Mouse (Mus musculus) cerebellum, adult 2 months (tissue): Measurements from ENCODE around the gene Wasf2. TPM values are rescaled to one million over a fixed set of nuclear protein-coding genes. Genes with fewer than 3 reads are reported as not detected.

ENCODE experiments used
- DNase-seq, 2 experiments: peaks; one replicate each; pipeline ENCODE4 v3.0.0; 2021
- H3K27ac ChIP-seq: fragments of 200-500 bp; 2 replicates; pipeline ENCODE4 v1.5.1; 2012; ENCODE audit warnings: low read length, control low read depth, inconsistent platforms; ENCODE audit not compliant: insufficient read depth
- H3K27me3 ChIP-seq: fragments of 200-500 bp; 2 replicates; pipeline ENCODE4 v1.6.1; 2012; ENCODE audit warnings: inconsistent platforms, mild to moderate bottlenecking, low read length, moderate library complexity; ENCODE audit not compliant: control insufficient read depth, insufficient read depth
- H3K4me1 ChIP-seq: fragments of 200-500 bp; 2 replicates; pipeline ENCODE4 v1.6.1; 2011; ENCODE audit warnings: low read length; ENCODE audit not compliant: control insufficient read depth, insufficient read depth
- H3K4me3 ChIP-seq: fragments of 200-500 bp; replicated peaks from 2 replicates; pipeline ENCODE3; 2011; ENCODE audit warnings: mild to moderate bottlenecking, low read depth, low read length, control low read depth; ENCODE audit not compliant: insufficient read depth
- CTCF ChIP-seq: fragments of 200-500 bp; IDR thresholded peaks from 2 replicates; pipeline ENCODE4 v1.5.1; 2011; ENCODE audit warnings: low read depth, mild to moderate bottlenecking, control low read depth, low read length, moderate library complexity, borderline replicate concordance; ENCODE audit not compliant: insufficient read depth
- POLR2A ChIP-seq: fragments of 200-500 bp; IDR thresholded peaks from 2 replicates; pipeline ENCODE4 v1.6.1; 2011; ENCODE audit warnings: low read length, control low read depth, borderline replicate concordance; ENCODE audit not compliant: insufficient read depth
- WGBS: fragments of 180-500 bp; shearing (Covaris S2); methylation state at CpG from one replicate; pipeline ENCODE4 v1.1.7; 2018; 5-methylcytosine and 5-hydroxymethylcytosine counted together
- polyA plus RNA-seq: library from polyadenylated mRNA; depleted of rRNA; stranded (reverse); fragments of >200 nt; gene quantifications from 2 replicates; pipeline ENCODE4 v1.2.3, GENCODE M21; 2012

Wasf2 gene
- polyA plus RNA-seq, 1 experiment = 16.3 TPM

GRCm38 (mm10) chr4:133213661-133214060, 83.4 kb downstream of the Wasf2 start:
- Histone ChIP-seq H3K27me3 (no peaks in the 10 kb centered on the region), H3K4me3 (no peak overlapping the region), H3K4me1 (peaks cover 23% of the 10 kb centered on the region), H3K27ac (no peak overlapping the region)
- no peak for DNase-seq
- TF ChIP-seq POLR2A (no peak), CTCF (no peak)
- 55% methylated on average over 10 of the region's 10 CpGs for WGBS

DNA sequence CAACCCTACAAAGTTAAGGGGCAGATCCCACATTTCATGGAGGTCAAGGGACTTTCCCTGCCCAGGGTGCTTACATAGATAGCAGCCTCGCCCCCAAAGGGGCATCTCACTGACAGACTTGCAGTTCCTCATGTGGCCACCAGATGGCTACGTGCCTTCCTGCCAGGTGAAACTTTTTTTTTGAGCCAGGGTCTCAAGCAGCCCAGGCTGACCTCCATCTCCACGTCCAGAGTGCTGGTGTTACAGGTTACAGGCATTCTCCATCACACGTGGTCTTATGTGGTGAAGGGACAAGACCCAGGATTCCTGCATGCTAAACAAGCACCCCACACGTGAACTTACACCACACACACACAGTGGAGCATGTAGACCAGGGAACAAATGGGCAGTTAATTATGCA, 87.3 kb downstream of the Wasf2 start:
- H3K4me1 ChIP-seq = peaks cover 9% of the 10 kb centered on the region
- H3K4me3 ChIP-seq = no peak overlapping the region
- H3K27ac ChIP-seq = no peak overlapping the region
- WGBS = 10% methylated on average over 5 of the region's 5 CpGs
- no peaks in the 10 kb centered on the region for H3K27me3 ChIP-seq
- TF ChIP-seq POLR2A (no peak), CTCF (peak; percentile 92)
- peak; percentile 52 to 70 for DNase-seq

DNA sequence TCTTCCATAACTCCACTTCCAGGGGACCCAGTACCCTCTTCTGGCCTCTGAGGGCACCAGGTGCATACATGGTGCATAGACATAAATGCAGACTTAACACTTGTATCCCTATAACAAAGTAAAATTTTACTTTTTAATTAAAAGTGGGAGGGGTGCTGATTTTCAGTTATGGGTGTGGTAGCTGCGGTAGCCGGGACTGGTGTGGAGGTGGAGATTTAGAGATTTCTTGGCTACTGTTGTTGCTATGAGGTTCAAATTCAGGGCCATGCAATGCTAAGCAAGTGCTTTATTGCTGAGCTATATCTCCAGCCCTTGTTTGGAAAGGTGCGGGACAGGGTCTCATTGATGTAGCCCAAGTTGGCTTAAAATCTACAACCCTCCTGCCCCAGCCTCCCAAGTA, 88.4 kb downstream of the Wasf2 start:
- DNase-seq = no peak
- TF ChIP-seq POLR2A (no peak), CTCF (no peak)
- 0 out of 2 replicates have a peak, but pooled peaks cover under 1% of the 10 kb centered on the region for H3K4me1 ChIP-seq
- H3K27ac ChIP-seq = no peak overlapping the region
- 94% methylated on average over 3 of the region's 3 CpGs for WGBS
- no peaks in the 10 kb centered on the region for H3K27me3 ChIP-seq
- H3K4me3 ChIP-seq = no peak overlapping the region

DNA sequence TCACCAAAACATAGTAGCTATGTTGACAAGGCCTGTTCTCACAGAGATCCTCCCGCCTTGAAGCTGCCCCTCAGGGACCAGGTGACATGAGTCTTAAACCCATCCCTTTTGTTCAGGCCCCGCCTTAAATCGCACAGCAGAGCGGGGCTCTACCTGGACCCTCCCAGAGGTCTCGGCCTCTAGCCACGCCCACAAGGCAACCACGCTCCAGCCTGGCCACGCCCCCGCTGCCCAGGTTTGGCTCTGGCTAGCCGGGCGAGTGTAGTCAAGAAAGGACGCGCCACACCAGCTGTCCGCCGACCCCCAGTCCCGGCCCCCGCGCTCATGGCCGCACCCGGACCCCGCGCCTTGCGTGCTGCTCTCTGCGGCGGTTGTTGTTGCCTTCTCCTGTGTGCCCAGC, 90.4 kb downstream of the Wasf2 start:
- no peak for DNase-seq
- no peak for TF ChIP-seq CTCF
- no peak for TF ChIP-seq POLR2A
- no peak overlapping the region for H3K4me3 ChIP-seq
- H3K27me3 ChIP-seq = no peaks in the 10 kb centered on the region
- WGBS = 10% methylated on average over 25 of the region's 25 CpGs
- H3K4me1 ChIP-seq = no peaks in the 10 kb centered on the region
- H3K27ac ChIP-seq = no peak overlapping the region

DNA sequence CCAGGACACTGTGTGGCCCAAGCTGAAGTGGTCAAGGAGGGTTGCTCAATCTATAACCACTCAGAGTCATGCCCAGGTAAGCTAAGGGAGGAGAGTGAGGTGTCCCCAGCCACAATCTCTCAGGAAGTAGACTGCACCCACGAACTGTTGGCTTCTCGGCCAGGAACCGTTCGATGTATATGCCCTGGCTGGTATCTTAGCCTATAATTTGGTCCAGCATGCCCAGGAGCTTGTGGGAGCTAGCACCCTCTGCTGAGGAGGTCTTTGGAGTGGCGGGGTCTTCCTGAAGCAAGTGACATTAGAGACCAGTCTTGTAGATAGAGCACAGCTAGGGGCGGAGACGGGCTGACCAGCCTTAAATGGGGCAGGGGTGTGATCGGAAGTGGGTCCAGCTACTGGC, 91.4 kb downstream of the Wasf2 start:
- TF ChIP-seq POLR2A = no peak
- no peak for TF ChIP-seq CTCF
- no peaks in the 10 kb centered on the region for H3K27me3 ChIP-seq
- no peak overlapping the region for H3K4me3 ChIP-seq
- no peak for DNase-seq
- H3K4me1 ChIP-seq = no peaks in the 10 kb centered on the region; the same call in 1 of the 2 replicates
- 93% methylated on average over 8 of the region's 8 CpGs for WGBS
- H3K27ac ChIP-seq = no peak overlapping the region

DNA sequence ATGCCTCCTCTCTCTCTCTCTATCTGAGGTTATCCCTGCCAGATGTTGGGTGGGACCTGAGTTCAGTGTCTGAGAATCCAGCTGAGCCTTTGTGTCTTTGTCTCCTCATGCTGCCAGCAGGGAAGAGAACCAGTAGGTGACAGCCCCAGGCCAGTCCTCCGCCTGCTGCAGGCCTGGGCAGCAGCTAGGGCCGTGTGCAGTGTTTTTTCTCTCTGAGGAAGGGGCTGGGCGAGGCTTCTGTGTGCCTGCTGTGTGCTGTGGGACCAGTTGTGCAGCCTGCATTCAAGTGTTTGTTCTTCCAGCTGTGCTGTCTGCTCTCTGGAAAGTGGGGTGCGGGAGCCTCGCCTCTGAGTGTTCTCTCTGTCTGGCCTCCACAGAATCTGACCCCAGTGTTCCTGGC, 93.6 kb downstream of the Wasf2 start:
- H3K27me3 ChIP-seq = no peaks in the 10 kb centered on the region
- H3K4me3 ChIP-seq = no peak overlapping the region
- DNase-seq = no peak
- TF ChIP-seq CTCF = no peak
- TF ChIP-seq POLR2A = no peak
- H3K27ac ChIP-seq = no peak overlapping the region
- 72% methylated on average over 5 of the region's 5 CpGs for WGBS
- no peaks in the 10 kb centered on the region; the same call in 1 of the 2 replicates for H3K4me1 ChIP-seq

- WGBS = 37% methylated on average over 10 of the region's 10 CpGs
- Histone ChIP-seq H3K4me1 (no peaks in the 10 kb centered on the region; the same call in 1 of the 2 replicates), H3K27ac (no peak overlapping the region), H3K27me3 (no peaks in the 10 kb centered on the region), H3K4me3 (no peak overlapping the region)
- no peak for DNase-seq
- TF ChIP-seq POLR2A (no peak), CTCF (no peak)
These were observed 95.8 kb downstream of the Wasf2 start for GRCm38 (mm10) chr4:133226073-133226472.

DNA sequence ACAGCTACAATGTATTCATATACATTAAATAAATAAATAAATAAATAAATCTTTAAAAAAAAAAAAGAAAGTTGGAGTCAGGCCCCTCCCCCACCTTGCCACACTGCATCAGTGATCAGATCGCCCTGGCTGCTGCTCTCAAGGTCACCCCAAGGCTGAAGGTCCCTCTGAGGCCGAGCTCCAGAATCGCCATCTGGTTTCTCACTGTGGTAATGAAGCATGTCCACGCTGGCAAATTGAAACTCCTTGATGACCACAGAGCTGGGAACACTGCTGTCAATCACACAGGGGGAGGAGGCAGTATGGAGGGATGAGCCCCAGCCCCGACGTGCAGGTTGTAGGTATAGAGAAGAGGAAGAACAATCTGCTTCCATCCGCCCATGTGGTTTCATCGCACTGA, 97.3 kb downstream of the Wasf2 start:
- no peak for DNase-seq
- 22% methylated on average over 8 of the region's 8 CpGs for whole genome bisulfite sequencing
- Histone ChIP-seq H3K27me3 (no peaks in the 10 kb centered on the region), H3K27ac (no peak overlapping the region), H3K4me1 (no peaks in the 10 kb centered on the region; the same call in 1 of the 2 replicates), H3K4me3 (no peak overlapping the region)
- TF ChIP-seq CTCF = no peak
- no peak for TF ChIP-seq POLR2A

DNA sequence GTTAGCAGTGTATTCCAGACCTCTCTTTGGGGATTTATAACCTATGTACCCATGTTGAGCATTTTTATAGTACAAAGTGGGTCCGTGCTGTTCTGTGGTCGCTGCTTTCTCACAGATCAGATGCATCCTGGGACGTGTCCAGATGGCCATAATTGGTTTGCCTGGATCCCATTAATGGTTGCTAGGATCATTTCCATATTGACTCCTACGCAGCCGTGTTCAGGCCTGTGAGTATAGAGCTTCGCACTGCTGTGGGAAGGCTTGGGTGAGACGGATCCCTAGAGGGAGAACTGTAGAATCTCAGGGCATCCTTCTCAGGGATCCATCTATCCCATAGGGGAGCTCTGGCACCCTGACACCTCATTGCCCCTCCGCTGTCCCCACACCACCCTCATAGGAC, 99.3 kb downstream of the Wasf2 start:
- no peak overlapping the region for H3K4me3 ChIP-seq
- no peak for TF ChIP-seq POLR2A
- no peak overlapping the region for H3K27ac ChIP-seq
- DNase-seq = no peak
- no peaks in the 10 kb centered on the region; the same call in 1 of the 2 replicates for H3K4me1 ChIP-seq
- 61% methylated on average over 8 of the region's 8 CpGs for WGBS
- H3K27me3 ChIP-seq = no peaks in the 10 kb centered on the region
